Mouse (Mus musculus) heart, postnatal 0 days (tissue): ENCODE data around the gene Gabrd. TPM values are rescaled to one million over a fixed set of nuclear protein-coding genes. Genes with fewer than 3 reads are reported as not detected.
A peak's percentile ranks its signal among the peaks of the same experiment; 100 is the strongest.

Source experiments
- ATAC-seq: fragments of 200-750 bp; cut with Nextera tagmentation; 2 replicates; pipeline ENCODE4 v1.8.0; 2017; ENCODE audit warnings: low read depth, moderate number of reproducible peaks, moderate library complexity; ENCODE audit not compliant: insufficient read depth
- DNase-seq: peaks from one replicate; pipeline ENCODE4 v3.0.0-alpha.2; 2016; ENCODE audit warnings: low spot score
- H3K27ac ChIP-seq: fragments of 300-500 bp; sonication (generic); 2 replicates; pipeline ENCODE4 v1.5.1; 2014; ENCODE audit warnings: low read depth, mild to moderate bottlenecking
- H3K27me3 ChIP-seq: fragments of 300-500 bp; sonication (generic); 2 replicates; pipeline ENCODE4 v1.6.1; 2014; ENCODE audit warnings: low read length, mixed read lengths; ENCODE audit not compliant: control insufficient read depth, insufficient read depth
- H3K36me3 ChIP-seq: fragments of 300-500 bp; sonication (generic); replicated peaks from 2 replicates; pipeline ENCODE4 v1.6.1; 2014; ENCODE audit warnings: low read length, mixed read lengths; ENCODE audit not compliant: control insufficient read depth, insufficient read depth
- H3K4me1 ChIP-seq: fragments of 300-500 bp; sonication (generic); 2 replicates; pipeline ENCODE4 v1.6.1; 2014; ENCODE audit warnings: antibody characterized with exemption; ENCODE audit not compliant: control insufficient read depth, insufficient read depth
- H3K4me2 ChIP-seq: fragments of 300-500 bp; sonication (generic); 2 replicates; pipeline ENCODE4 v1.6.1; 2014; ENCODE audit warnings: low read depth, mild to moderate bottlenecking, low read length, moderate library complexity
- H3K4me3 ChIP-seq: fragments of 300-500 bp; sonication (generic); 2 replicates; pipeline ENCODE4 v1.5.1; 2014; ENCODE audit warnings: low read depth, low read length
- H3K9ac ChIP-seq: fragments of 300-500 bp; sonication (generic); replicated peaks from 2 replicates; pipeline ENCODE4 v1.6.1; 2014; ENCODE audit warnings: low read depth, low read length, mixed read lengths
- H3K9me3 ChIP-seq: fragments of 300-500 bp; sonication (generic); replicated peaks from 2 replicates; pipeline ENCODE4 v1.6.1; 2016; ENCODE audit warnings: low read length; ENCODE audit not compliant: control insufficient read depth
- CTCF ChIP-seq: IDR thresholded peaks from 2 replicates; pipeline ENCODE4 v1.5.1; 2016; ENCODE audit warnings: antibody characterized with exemption, control low read depth, low read depth
- EP300 ChIP-seq: IDR thresholded peaks from 2 replicates; pipeline ENCODE4 v1.6.1; 2016; ENCODE audit warnings: antibody characterized with exemption, low read depth
- WGBS: fragments of 180-500 bp; shearing (Covaris S2); extraction: QIAGEN DNeasy Blood & Tissue Kit; methylation state at CpG from one replicate; pipeline ENCODE4 v1.1.7; 2014; 5-methylcytosine and 5-hydroxymethylcytosine counted together
- polyA plus RNA-seq: library from polyadenylated mRNA; unstranded; fragments of >200 nt; fragmentation: Nextera tagmentation; extraction: Ambion mirVana; gene quantifications from 2 replicates; pipeline ENCODE4 v1.2.1, GENCODE M21; 2015
- total RNA-seq: library from RNA; depleted of rRNA; stranded (reverse); fragments of >200 nt; gene quantifications from 2 replicates; pipeline ENCODE4 v1.2.3, GENCODE M21; 2014; ENCODE audit warnings: low replicate concordance; rRNA removed

Gabrd gene
- total RNA-seq = 0.15 TPM in 1 of 2 replicates, not detected in the other
- not detected in 2 replicates for polyA plus RNA-seq

GRCm38 (mm10) chr4:155397511-155398221 is at the start of gene Gabrd:
Gene Gabrd, minus strand, starts transcription at chr4:155398112.
- Histone ChIP-seq H3K9me3 (no peaks in the 10 kb centered on the region), H3K36me3 (no peaks in the 10 kb centered on the region), H3K27me3 (peaks cover 45% of the 10 kb centered on the region), H3K4me3 (peak within 1 kb of the TSS; percentile 10), H3K9ac (no peak within 1 kb of the TSS), H3K27ac (no peak within 1 kb of the TSS), H3K4me2 (peak within 1 kb of the TSS; percentile 47), H3K4me1 (no peaks in the 10 kb centered on the region)
- DNase-seq = peak; percentile 39
- TF ChIP-seq CTCF (no peak), EP300 (no peak)
- peak; percentile 64 for ATAC-seq
- 2% methylated on average over 36 of the region's 57 CpGs for WGBS

DNA sequence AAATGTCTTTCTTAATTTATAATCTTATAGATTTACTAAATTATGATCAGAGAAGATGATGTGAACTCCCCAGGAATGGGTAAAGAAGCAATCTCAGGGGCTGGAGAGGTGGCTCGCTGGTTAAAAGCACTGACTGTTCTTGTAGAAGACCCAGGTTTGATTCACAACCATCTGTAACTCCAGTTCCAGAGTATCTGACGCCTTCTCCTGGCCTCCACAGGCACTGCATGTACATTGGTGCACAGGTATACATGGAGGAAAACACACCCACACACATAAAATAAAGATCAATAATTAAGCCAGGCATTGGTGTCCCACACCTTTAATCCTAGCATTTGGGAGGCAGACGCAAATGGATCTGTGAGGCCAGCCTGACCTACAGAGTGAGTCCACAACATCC is 44.9 kb upstream of the Gabrd start:
- Histone ChIP-seq H3K9ac (no peak overlapping the region), H3K4me1 (no peaks in the 10 kb centered on the region), H3K27ac (no peak overlapping the region), H3K4me2 (no peak overlapping the region), H3K27me3 (no peaks in the 10 kb centered on the region), H3K9me3 (no peaks in the 10 kb centered on the region), H3K36me3 (no peaks in the 10 kb centered on the region), H3K4me3 (no peak overlapping the region)
- WGBS = 64% methylated on average over 3 of the region's 3 CpGs
- TF ChIP-seq EP300 = no peak
- no peak for TF ChIP-seq CTCF
- DNase-seq = no peak
- no peak for ATAC-seq

GRCm38 (mm10) chr4:155433993-155434392 is 36.1 kb upstream of the Gabrd start:
- Histone ChIP-seq H3K4me2 (no peak overlapping the region), H3K4me3 (no peak overlapping the region), H3K27ac (no peak overlapping the region), H3K27me3 (no peaks in the 10 kb centered on the region), H3K9ac (no peak overlapping the region), H3K4me1 (no peaks in the 10 kb centered on the region), H3K36me3 (no peaks in the 10 kb centered on the region), H3K9me3 (no peaks in the 10 kb centered on the region; the same call in 1 of the 2 replicates)
- DNase-seq (no peak), ATAC-seq (no peak)
- 51% methylated on average over 5 of the region's 5 CpGs for WGBS
- no peak for TF ChIP-seq EP300
- TF ChIP-seq CTCF = no peak

- DNase-seq = no peak
- H3K4me3 ChIP-seq = no peak overlapping the region
- no peaks in the 10 kb centered on the region for H3K4me1 ChIP-seq
- ATAC-seq = no peak
- no peaks in the 10 kb centered on the region for H3K36me3 ChIP-seq
- H3K9me3 ChIP-seq = no peaks in the 10 kb centered on the region; the same call in 1 of the 2 replicates
- H3K27me3 ChIP-seq = no peaks in the 10 kb centered on the region
- TF ChIP-seq EP300 (no peak), CTCF (no peak)
- no peak overlapping the region for H3K4me2 ChIP-seq
- 71% methylated on average over 6 of the region's 6 CpGs for WGBS
- H3K9ac ChIP-seq = no peak overlapping the region
- H3K27ac ChIP-seq = no peak overlapping the region
These were observed 34.4 kb upstream of the Gabrd start for GRCm38 (mm10) chr4:155432358-155432757.

GRCm38 (mm10) chr4:155429202-155429601 is 31.3 kb upstream of the Gabrd start:
- no peak overlapping the region for H3K9ac ChIP-seq
- no peaks in the 10 kb centered on the region; the same call in 1 of the 2 replicates for H3K9me3 ChIP-seq
- no peaks in the 10 kb centered on the region for H3K4me1 ChIP-seq
- H3K27me3 ChIP-seq = no peaks in the 10 kb centered on the region
- H3K4me2 ChIP-seq = no peak overlapping the region
- H3K4me3 ChIP-seq = no peak overlapping the region
- DNase-seq = no peak
- ATAC-seq = no peak
- no peak for TF ChIP-seq CTCF
- TF ChIP-seq EP300 = no peak
- 73% methylated on average over 3 of the region's 3 CpGs for WGBS
- no peaks in the 10 kb centered on the region for H3K36me3 ChIP-seq
- H3K27ac ChIP-seq = no peak overlapping the region
